Mouse (Mus musculus) C2C12 (cell line): Measurements from ENCODE around the gene Ank.

Source experiments
- CEBPB ChIP-seq: IDR thresholded peaks from one replicate; pipeline ENCODE4 v1.6.1; 2011; ENCODE audit warnings: low read depth, mild to moderate bottlenecking, control low read depth, moderate library complexity
- CTCF ChIP-seq: IDR thresholded peaks from one replicate; pipeline ENCODE4 v1.5.1; 2011; ENCODE audit not compliant: control insufficient read depth, insufficient read depth, insufficient read length
- MAX ChIP-seq: IDR thresholded peaks from one replicate; pipeline ENCODE4 v1.6.1; 2011; ENCODE audit warnings: mild to moderate bottlenecking, control low read depth
- MYOD1 ChIP-seq: IDR thresholded peaks from one replicate; pipeline ENCODE4 v1.6.1; 2011; ENCODE audit warnings: low read depth; ENCODE audit not compliant: control insufficient read depth, insufficient read length
- MYOG ChIP-seq: IDR thresholded peaks from one replicate; pipeline ENCODE4 v1.6.1; 2011; ENCODE audit not compliant: control insufficient read depth, insufficient read length; ENCODE audit errors: extremely low read depth
- USF1 ChIP-seq: IDR thresholded peaks from one replicate; pipeline ENCODE4 v1.6.1; 2011; ENCODE audit warnings: low read depth, mild to moderate bottlenecking, control low read depth, moderate library complexity

- TF ChIP-seq USF1 = no peak
- no peak for TF ChIP-seq CTCF
- TF ChIP-seq MYOG = no peak
- TF ChIP-seq MAX = no peak
- no peak for TF ChIP-seq MYOD1
- TF ChIP-seq CEBPB = no peak
Measured at GRCm38 (mm10) chr15:27465391-27466005, 979 bp upstream of the Ank start.
